Mouse (Mus musculus) forebrain, postnatal 0 days (tissue): ENCODE measurements at regions not wholly inside any gene's neighbourhood (a gene's known extent, or its start where the extent isn't known, plus 50 kb on each side); places are given as distances from the start of the nearest gene placed in this dataset.

Source experiments
- ATAC-seq: fragments of 200-750 bp; cut with Nextera tagmentation; 2 replicates; pipeline ENCODE4 v1.8.0; 2017; ENCODE audit warnings: mild to moderate bottlenecking, moderate library complexity
- DNase-seq: peaks from one replicate; pipeline ENCODE4 v3.0.0-alpha.2; 2015
- H3K27ac ChIP-seq: fragments of 300-500 bp; sonication (generic); 2 replicates; pipeline ENCODE4 v1.5.1; 2014; ENCODE audit warnings: low read depth, mild to moderate bottlenecking, antibody characterized with exemption, low read length, moderate library complexity, mixed read lengths
- H3K27me3 ChIP-seq: fragments of 300-500 bp; sonication (generic); 2 replicates; pipeline ENCODE4 v1.6.1; 2014; ENCODE audit warnings: mild to moderate bottlenecking, low read length, mixed read lengths; ENCODE audit not compliant: insufficient read depth
- H3K36me3 ChIP-seq: fragments of 300-500 bp; sonication (generic); 2 replicates; pipeline ENCODE4 v1.6.1; 2014; ENCODE audit warnings: mild to moderate bottlenecking, moderate library complexity; ENCODE audit not compliant: insufficient read depth
- H3K4me1 ChIP-seq: fragments of 300-500 bp; sonication (generic); 2 replicates; pipeline ENCODE4 v1.6.1; 2014; ENCODE audit warnings: antibody characterized with exemption; ENCODE audit not compliant: insufficient read depth
- H3K4me2 ChIP-seq: fragments of 300-500 bp; sonication (generic); 2 replicates; pipeline ENCODE4 v1.6.1; 2014; ENCODE audit warnings: low read depth, mild to moderate bottlenecking, moderate library complexity
- H3K4me3 ChIP-seq: fragments of 300-500 bp; sonication (generic); 2 replicates; pipeline ENCODE4 v1.5.1; 2014; ENCODE audit warnings: low read depth, low read length, mixed read lengths
- H3K9ac ChIP-seq: fragments of 300-500 bp; sonication (generic); 2 replicates; pipeline ENCODE4 v1.6.1; 2014; ENCODE audit warnings: mild to moderate bottlenecking
- H3K9me3 ChIP-seq: fragments of 300-500 bp; sonication (generic); 2 replicates; pipeline ENCODE4 v1.6.1; 2016; ENCODE audit warnings: low read length
- CTCF ChIP-seq: sonication (generic); IDR thresholded peaks from 2 replicates; pipeline ENCODE4 v1.5.1; 2016; ENCODE audit warnings: antibody characterized with exemption, control low read depth, low read depth
- WGBS: fragments of 180-500 bp; shearing (Covaris S2); extraction: QIAGEN DNeasy Blood & Tissue Kit; methylation state at CpG from one replicate; pipeline ENCODE4 v1.1.7; 2014; 5-methylcytosine and 5-hydroxymethylcytosine counted together

GRCm38 (mm10) chr19:30327693-30328092 lies 95.0 kb downstream of the Mbl2 start:
- no peaks in the 10 kb centered on the region for H3K9me3 ChIP-seq
- H3K27ac ChIP-seq = no peak overlapping the region
- no peak for TF ChIP-seq CTCF
- H3K27me3 ChIP-seq = no peaks in the 10 kb centered on the region
- ATAC-seq (no peak), DNase-seq (no peak)
- H3K36me3 ChIP-seq = no peaks in the 10 kb centered on the region
- H3K4me2 ChIP-seq = no peak overlapping the region
- no peak overlapping the region for H3K9ac ChIP-seq
- no peaks in the 10 kb centered on the region for H3K4me1 ChIP-seq
- H3K4me3 ChIP-seq = no peak overlapping the region

GRCm38 (mm10) chr19:30328886-30329285 lies 96.1 kb downstream of the Mbl2 start:
- no peaks in the 10 kb centered on the region for H3K9me3 ChIP-seq
- 85% methylated on average over 4 of the region's 4 CpGs for WGBS
- no peak for ATAC-seq

GRCm38 (mm10) chr19:30330792-30331191 lies 98.0 kb downstream of the Mbl2 start:
- Histone ChIP-seq H3K4me3 (no peak overlapping the region), H3K9me3 (no peaks in the 10 kb centered on the region), H3K27me3 (no peaks in the 10 kb centered on the region), H3K4me2 (no peak overlapping the region), H3K9ac (no peak overlapping the region), H3K4me1 (no peaks in the 10 kb centered on the region), H3K27ac (no peak overlapping the region), H3K36me3 (no peaks in the 10 kb centered on the region)
- no peak for DNase-seq
- 91% methylated on average over 7 of the region's 7 CpGs for WGBS
- no peak for ATAC-seq
- TF ChIP-seq CTCF = no peak

More at GRCm38 (mm10) chr19:30328886-30329285, 96.1 kb downstream of the Mbl2 start:
- no peaks in the 10 kb centered on the region for H3K27me3 ChIP-seq
- no peak for TF ChIP-seq CTCF
- H3K4me2 ChIP-seq = no peak overlapping the region
- no peak for DNase-seq
- H3K4me3 ChIP-seq = no peak overlapping the region
- H3K9ac ChIP-seq = no peak overlapping the region
- H3K27ac ChIP-seq = no peak overlapping the region
- no peaks in the 10 kb centered on the region for H3K4me1 ChIP-seq
- no peaks in the 10 kb centered on the region for H3K36me3 ChIP-seq

GRCm38 (mm10) chr19:30331850-30332249 lies 99.1 kb downstream of the Mbl2 start:
- Histone ChIP-seq H3K9ac (no peak overlapping the region), H3K27ac (no peak overlapping the region), H3K4me3 (no peak overlapping the region), H3K36me3 (no peaks in the 10 kb centered on the region), H3K27me3 (no peaks in the 10 kb centered on the region), H3K4me1 (no peaks in the 10 kb centered on the region), H3K9me3 (no peaks in the 10 kb centered on the region), H3K4me2 (no peak overlapping the region)
- TF ChIP-seq CTCF = no peak
- ATAC-seq (no peak), DNase-seq (no peak)
- WGBS = 12% methylated on average over 1 of the region's 1 CpGs

GRCm38 (mm10) chr19:30344401-30344800 lies 111.7 kb downstream of the Mbl2 start:
- Histone ChIP-seq H3K36me3 (no peaks in the 10 kb centered on the region), H3K4me1 (no peaks in the 10 kb centered on the region), H3K27ac (no peak overlapping the region), H3K4me3 (no peak overlapping the region), H3K9ac (no peak overlapping the region), H3K27me3 (no peaks in the 10 kb centered on the region), H3K4me2 (no peak overlapping the region), H3K9me3 (no peaks in the 10 kb centered on the region)
- WGBS = 91% methylated on average over 5 of the region's 5 CpGs
- ATAC-seq = no peak
- TF ChIP-seq CTCF = no peak
- DNase-seq = no peak

- no peak overlapping the region for H3K4me2 ChIP-seq
- no peaks in the 10 kb centered on the region for H3K27me3 ChIP-seq
- H3K4me1 ChIP-seq = no peaks in the 10 kb centered on the region
- no peaks in the 10 kb centered on the region for H3K9me3 ChIP-seq
- DNase-seq (no peak), ATAC-seq (no peak)
- WGBS = 91% methylated on average over 6 of the region's 6 CpGs
- no peak overlapping the region for H3K9ac ChIP-seq
- H3K4me3 ChIP-seq = no peak overlapping the region
- no peak overlapping the region for H3K27ac ChIP-seq
- TF ChIP-seq CTCF = no peak
- no peaks in the 10 kb centered on the region for H3K36me3 ChIP-seq
Measured at GRCm38 (mm10) chr19:30348924-30349323, 116.2 kb downstream of the Mbl2 start.

GRCm38 (mm10) chr19:30354981-30355380 lies 122.2 kb downstream of the Mbl2 start:
- H3K36me3 ChIP-seq = no peaks in the 10 kb centered on the region
- no peak overlapping the region for H3K4me2 ChIP-seq
- no peaks in the 10 kb centered on the region for H3K4me1 ChIP-seq
- 29% methylated on average over 4 of the region's 4 CpGs for WGBS
- ATAC-seq (no peak), DNase-seq (no peak)
- H3K4me3 ChIP-seq = no peak overlapping the region
- no peak for TF ChIP-seq CTCF
- H3K9ac ChIP-seq = no peak overlapping the region
- no peak overlapping the region for H3K27ac ChIP-seq
- H3K9me3 ChIP-seq = no peaks in the 10 kb centered on the region
- no peaks in the 10 kb centered on the region for H3K27me3 ChIP-seq

- Histone ChIP-seq H3K27me3 (no peaks in the 10 kb centered on the region), H3K27ac (no peak overlapping the region), H3K4me1 (no peaks in the 10 kb centered on the region), H3K9ac (no peak overlapping the region), H3K9me3 (no peaks in the 10 kb centered on the region), H3K36me3 (no peaks in the 10 kb centered on the region), H3K4me2 (no peak overlapping the region), H3K4me3 (no peak overlapping the region)
- no peak for DNase-seq
- no peak for TF ChIP-seq CTCF
- no peak for ATAC-seq
- WGBS = 62% methylated on average over 6 of the region's 6 CpGs
Measured at GRCm38 (mm10) chr19:30358961-30359360, 126.2 kb downstream of the Mbl2 start.
